Mouse (Mus musculus): Measurements from ENCODE around the gene Tuft1. TPM values are rescaled to one million over a fixed set of nuclear protein-coding genes. Genes with fewer than 3 reads are reported as not detected.
A peak's percentile ranks its signal among the peaks of the same experiment; 100 is the strongest.

Gene Tuft1
- total RNA-seq, 2 experiments from 2014 or later = 13.7 to 15.4 TPM

- DNase-seq (ENCODE audit: low spot score in 2 of 2) = no peak
Observed at GRCm38 (mm10) chr3:94609621-94610020, 49.1 kb downstream of the Tuft1 start.

- no peak for DNase-seq (ENCODE audit: low spot score in 2 of 2)
Observed at GRCm38 (mm10) chr3:94601959-94602358, 56.7 kb downstream of the Tuft1 start.

GRCm38 (mm10) chr3:94597224-94597779 is 61.4 kb downstream of the Tuft1 start:
- DNase-seq (ENCODE audit: low spot score in 2 of 2) = no peak

GRCm38 (mm10) chr3:94595871-94596287 is 62.8 kb downstream of the Tuft1 start:
- no peak for DNase-seq (ENCODE audit: low spot score in 2 of 2)

GRCm38 (mm10) chr3:94591066-94591465 is 67.6 kb downstream of the Tuft1 start:
- DNase-seq (ENCODE audit: low spot score in 2 of 2) = no peak

- DNase-seq (ENCODE audit: low spot score in 2 of 2) = no peak
Observed at GRCm38 (mm10) chr3:94587962-94588361, 70.7 kb downstream of the Tuft1 start.

GRCm38 (mm10) chr3:94582944-94583343 is 75.7 kb downstream of the Tuft1 start:
- no peak for DNase-seq (ENCODE audit: low spot score in 2 of 2)

- peak; percentile 69 to 75 for DNase-seq (ENCODE audit: low spot score in 2 of 2)
Observed at GRCm38 (mm10) chr3:94582456-94582891, 76.2 kb downstream of the Tuft1 start, which contains the start of gene Snx27. Gene Snx27 (minus strand): TSS chr3:94582716.

- no peak for DNase-seq (ENCODE audit: low spot score in 2 of 2)
Observed at GRCm38 (mm10) chr3:94581793-94582455, 76.7 kb downstream of the Tuft1 start.

- DNase-seq (ENCODE audit: low spot score in 2 of 2) = no peak
Observed at GRCm38 (mm10) chr3:94581138-94581780, 77.4 kb downstream of the Tuft1 start.

GRCm38 (mm10) chr3:94574506-94574905 is 84.2 kb downstream of the Tuft1 start:
- DNase-seq (ENCODE audit: low spot score in 2 of 2) = no peak

- no peak for DNase-seq (ENCODE audit: low spot score in 2 of 2)
Observed at GRCm38 (mm10) chr3:94567242-94567641, 91.4 kb downstream of the Tuft1 start.

GRCm38 (mm10) chr3:94565557-94565956 is 93.1 kb downstream of the Tuft1 start:
- DNase-seq (ENCODE audit: low spot score in 2 of 2) = no peak

GRCm38 (mm10) chr3:94565127-94565526 is 93.5 kb downstream of the Tuft1 start:
- DNase-seq (ENCODE audit: low spot score in 2 of 2) = no peak

GRCm38 (mm10) chr3:94564356-94565010 is 94.2 kb downstream of the Tuft1 start:
- no peak for DNase-seq (ENCODE audit: low spot score in 2 of 2)

- DNase-seq (ENCODE audit: low spot score in 2 of 2) = no peak
Observed at GRCm38 (mm10) chr3:94563163-94563562, 95.5 kb downstream of the Tuft1 start.

Other genes starting within 250 kb of the Tuft1 start
- 10 to 100 TPM; 10.5 to 15.1 TPM for gene Tdrkh, start 245.6 kb downstream of the Tuft1 start, total RNA-seq (2021)
- 10 to 100 TPM; 75.0 to 75.3 TPM for gene Mrpl9, start 215.6 kb downstream of the Tuft1 start, total RNA-seq (2021)
- gene Oaz3, start 215.0 kb downstream of the Tuft1 start, total RNA-seq (2021) = not detected
- gene Celf3, start 180.6 kb downstream of the Tuft1 start, total RNA-seq (2021) = 10 to 100 TPM; 50.3 to 56.4 TPM
- 1 to 10 TPM; 7.1 to 7.4 TPM for gene Riiad1, start 178.5 kb downstream of the Tuft1 start, total RNA-seq (2021)
- gene Snx27, start 76.2 kb downstream of the Tuft1 start, total RNA-seq (2021) = 10 to 100 TPM; 39.0 to 40.4 TPM
- gene Gm10972, start 15.8 kb downstream of the Tuft1 start, total RNA-seq (2021) = not detected
- gene Selenbp2, start 34.7 kb upstream of the Tuft1 start, total RNA-seq (2021) = 10 to 100 TPM in 1 of 2 experiments, 1 to 10 TPM in 1; 6.1 to 12.9 TPM
- 1 to 10 TPM; 3.7 to 6.2 TPM for gene Cgn, start 127.6 kb upstream of the Tuft1 start, total RNA-seq (2021)
- gene Pogz, start 178.7 kb upstream of the Tuft1 start, total RNA-seq (2021) = 10 to 100 TPM; 59.0 to 63.0 TPM
- 100 to 1,000 TPM; 326 to 345 TPM for gene Psmb4, start 228.1 kb upstream of the Tuft1 start, total RNA-seq (2021)

Measured in adrenal gland, postnatal 4 days (tissue).